Mouse (Mus musculus): Measurements from ENCODE around the gene Pnmt. TPM values are rescaled to one million over a fixed set of nuclear protein-coding genes. Genes with fewer than 3 reads are reported as not detected.
"Not testable (repeated sequence)": the region's sequence is repeated elsewhere in the genome, so short reads cannot be mapped to it uniquely, and the experiment has no call there.

Gene Pnmt
- total RNA-seq, 2 experiments from 2014 or later: 0.39 to 0.73 TPM

- no peak for DNase-seq (ENCODE audit: low spot score in 2 of 2)
Measured at GRCm38 (mm10) chr11:98380106-98380505, 6.1 kb upstream of the Pnmt start.

GRCm38 (mm10) chr11:98381651-98382050 lies 4.6 kb upstream of the Pnmt start:
- intact Hi-C loops (cut with DNase I): no loop called here
- no peak for DNase-seq (ENCODE audit: low spot score in 2 of 2)

More at GRCm38 (mm10) chr11:98380106-98380505, 6.1 kb upstream of the Pnmt start:
- intact Hi-C loops (cut with DNase I): no loop called here

- DNase-seq (ENCODE audit: low spot score in 2 of 2); intact Hi-C loops (cut with DNase I): not testable (repeated sequence)
Measured at GRCm38 (mm10) chr11:98382405-98382804, 3.8 kb upstream of the Pnmt start.

GRCm38 (mm10) chr11:98383261-98384030 lies 2.8 kb upstream of the Pnmt start, which contains the start of gene Tcap:
Gene Tcap (plus strand): TSS chr11:98383811.
- DNase-seq (ENCODE audit: low spot score in 2 of 2): peak in 1 of 2 experiments; percentile 46
- intact Hi-C loops (cut with DNase I): no loop called here

- intact Hi-C loops (cut with DNase I): no loop called here
- DNase-seq (ENCODE audit: low spot score in 2 of 2): no peak
Measured at GRCm38 (mm10) chr11:98384216-98384615, 2.0 kb upstream of the Pnmt start.

GRCm38 (mm10) chr11:98384721-98385637 lies 1.3 kb upstream of the Pnmt start:
- peak in 1 of 2 experiments; percentile 49 for DNase-seq (ENCODE audit: low spot score in 2 of 2)
- intact Hi-C loops (cut with DNase I): no loop called here

- DNase-seq (ENCODE audit: low spot score in 2 of 2): no peak
- intact Hi-C loops (cut with DNase I): no loop called here
Measured at GRCm38 (mm10) chr11:98386596-98386995, 346 bp downstream of the Pnmt start.

GRCm38 (mm10) chr11:98387056-98387577 lies 867 bp downstream of the Pnmt start:
- intact Hi-C loops (cut with DNase I): no loop called here
- no peak for DNase-seq (ENCODE audit: low spot score in 2 of 2)

GRCm38 (mm10) chr11:98388282-98388681 lies 2.0 kb downstream of the Pnmt start:
- intact Hi-C loops (cut with DNase I): no loop called here
- DNase-seq (ENCODE audit: low spot score in 2 of 2): no peak

- DNase-seq (ENCODE audit: low spot score in 2 of 2): peak; percentile 70 to 78
- intact Hi-C loops (cut with DNase I): loop anchor here (1.0 kb wide), 1 partner anchor 47 kb away; no protein-coding TSS in a partner anchor
Measured at GRCm38 (mm10) chr11:98389221-98389780, 3.1 kb downstream of the Pnmt start.

- no peak for DNase-seq (ENCODE audit: low spot score in 2 of 2)
- intact Hi-C loops (cut with DNase I): loop anchor here (5.0 kb wide), 1 partner anchor 123 kb away; no protein-coding TSS in a partner anchor
Measured at GRCm38 (mm10) chr11:98390141-98390540, 3.9 kb downstream of the Pnmt start.

GRCm38 (mm10) chr11:98392034-98392433 lies 5.8 kb downstream of the Pnmt start:
- DNase-seq (ENCODE audit: low spot score in 2 of 2): no peak
- intact Hi-C loops (cut with DNase I): loop anchor here (5.0 kb wide), 1 partner anchor 125 kb away; no protein-coding TSS in a partner anchor

- intact Hi-C loops (cut with DNase I): loop anchor here (5.0 kb wide), 1 partner anchor 125 kb away; no protein-coding TSS in a partner anchor
- no peak for DNase-seq (ENCODE audit: low spot score in 2 of 2)
Measured at GRCm38 (mm10) chr11:98392645-98393044, 6.4 kb downstream of the Pnmt start.

- intact Hi-C loops (cut with DNase I): loop anchor here (5.0 kb wide), 1 partner anchor 126 kb away; no protein-coding TSS in a partner anchor
- no peak for DNase-seq (ENCODE audit: low spot score in 2 of 2)
Measured at GRCm38 (mm10) chr11:98393317-98393716, 7.1 kb downstream of the Pnmt start.

GRCm38 (mm10) chr11:98394301-98394700 lies 8.1 kb downstream of the Pnmt start:
- intact Hi-C loops (cut with DNase I): loop anchor here (5.0 kb wide), 1 partner anchor 127 kb away; no protein-coding TSS in a partner anchor
- no peak for DNase-seq (ENCODE audit: low spot score in 2 of 2)

GRCm38 (mm10) chr11:98395041-98395440 lies 8.8 kb downstream of the Pnmt start:
- intact Hi-C loops (cut with DNase I): no loop called here
- no peak for DNase-seq (ENCODE audit: low spot score in 2 of 2)

- intact Hi-C loops (cut with DNase I): no loop called here
- DNase-seq (ENCODE audit: low spot score in 2 of 2): no peak
Measured at GRCm38 (mm10) chr11:98397946-98398345, 11.7 kb downstream of the Pnmt start.

- DNase-seq (ENCODE audit: low spot score in 2 of 2): peak; percentile 88 to 95
- intact Hi-C loops (cut with DNase I): no loop called here
Measured at GRCm38 (mm10) chr11:98400161-98400726, 14.0 kb downstream of the Pnmt start, which contains the start of gene Pgap3. Gene Pgap3 (minus strand): TSS chr11:98400490.

- DNase-seq (ENCODE audit: low spot score in 2 of 2): no peak
- intact Hi-C loops (cut with DNase I): no loop called here
Measured at GRCm38 (mm10) chr11:98400816-98401215, 14.6 kb downstream of the Pnmt start.
